26 mouse cellular contexts compared by ENCODE assay signal in genomic region chr10:37090411-37090810, GRCm38 (mm10).
"Had no signal": no experiment of that assay in that cellular context is flagged by ENCODE, and none has a peak within 500 bp of the region (broad histone marks: within the 10 kb centered on the region; RNA-seq: fewer than 3 reads in every experiment).

No protein-coding gene starts in this region.

- ATAC-seq: forebrain, embryonic 13.5 days; forebrain, embryonic 14.5 days; forebrain, embryonic 15.5 days; forebrain, embryonic 16.5 days; forebrain, postnatal 0 days had no signal

- H3K9me3 ChIP-seq: embryonic facial prominence, embryonic 10.5 days; embryonic facial prominence, embryonic 12.5 days; embryonic facial prominence, embryonic 15.5 days; forebrain, embryonic 10.5 days; forebrain, embryonic 12.5 days; forebrain, embryonic 15.5 days had no signal

- H3K4me3 ChIP-seq: embryonic facial prominence, embryonic 10.5 days; embryonic facial prominence, embryonic 12.5 days; embryonic facial prominence, embryonic 13.5 days; embryonic facial prominence, embryonic 15.5 days; erythroblast, embryonic 14.5 days; forebrain, embryonic 10.5 days; forebrain, embryonic 12.5 days; forebrain, embryonic 13.5 days; forebrain, embryonic 15.5 days; gastrocnemius, adult 2 months; heart, adult 2 months had no signal

- H3K36me3 ChIP-seq: embryonic facial prominence, embryonic 10.5 days; embryonic facial prominence, embryonic 12.5 days; embryonic facial prominence, embryonic 13.5 days; embryonic facial prominence, embryonic 15.5 days; forebrain, embryonic 10.5 days; forebrain, embryonic 12.5 days; forebrain, embryonic 15.5 days had no signal

- H3K27ac ChIP-seq: embryonic facial prominence, embryonic 10.5 days; embryonic facial prominence, embryonic 12.5 days; embryonic facial prominence, embryonic 13.5 days; embryonic facial prominence, embryonic 15.5 days; forebrain, embryonic 10.5 days; forebrain, embryonic 12.5 days; forebrain, embryonic 13.5 days; forebrain, embryonic 15.5 days; gastrocnemius, adult 2 months; heart, adult 2 months had no signal

- H3K4me2 ChIP-seq: embryonic facial prominence, embryonic 12.5 days; embryonic facial prominence, embryonic 13.5 days; embryonic facial prominence, embryonic 15.5 days; forebrain, embryonic 12.5 days; forebrain, embryonic 13.5 days; forebrain, embryonic 15.5 days had no signal

- H3K4me1 ChIP-seq: embryonic facial prominence, embryonic 10.5 days; embryonic facial prominence, embryonic 12.5 days; embryonic facial prominence, embryonic 13.5 days; embryonic facial prominence, embryonic 15.5 days; forebrain, embryonic 10.5 days; forebrain, embryonic 12.5 days; forebrain, embryonic 13.5 days; forebrain, embryonic 15.5 days had no signal

- DNase-seq: cerebellum, adult 9-11 months; cerebellum, postnatal 10 days; cerebellum, postnatal 14 days; cerebellum, postnatal 25 days; cerebellum, postnatal 36 days; embryo, embryonic 11 days; forebrain, postnatal 0 days; gastrocnemius, adult 2 months; gastrocnemius, postnatal 10 days; gastrocnemius, postnatal 14 days; gastrocnemius, postnatal 25 days; gastrocnemius, postnatal 36 days; heart, adult 11 months; heart, adult 18-20 months; heart, adult 2 months had no signal

- H3K9ac ChIP-seq: embryonic facial prominence, embryonic 12.5 days; embryonic facial prominence, embryonic 13.5 days; embryonic facial prominence, embryonic 15.5 days; forebrain, embryonic 12.5 days; forebrain, embryonic 13.5 days; forebrain, embryonic 15.5 days; forebrain, postnatal 0 days had no signal

- H3K27me3 ChIP-seq: embryonic facial prominence, embryonic 12.5 days; embryonic facial prominence, embryonic 13.5 days; embryonic facial prominence, embryonic 15.5 days; forebrain, embryonic 12.5 days; forebrain, embryonic 13.5 days; forebrain, embryonic 15.5 days had no signal
